Mouse (Mus musculus) heart, embryonic 16.5 days (tissue): Measurements from ENCODE around the gene Prkci. TPM values are rescaled to one million over a fixed set of nuclear protein-coding genes. Genes with fewer than 3 reads are reported as not detected.

Experiments
- ATAC-seq: fragments of 200-750 bp; cut with Nextera tagmentation; replicated peaks from 2 replicates; pipeline ENCODE4 v1.8.0; 2017; ENCODE audit warnings: moderate number of reproducible peaks; ENCODE audit not compliant: insufficient read depth, low FRiP score; ENCODE audit errors: extremely low read depth
- H3K27ac ChIP-seq: fragments of 300-500 bp; sonication (generic); 2 replicates; pipeline ENCODE4 v1.5.1; 2014; ENCODE audit warnings: mild to moderate bottlenecking, low read length, control low read depth, moderate library complexity
- H3K27me3 ChIP-seq: fragments of 300-500 bp; sonication (generic); 2 replicates; pipeline ENCODE4 v1.6.1; 2014; ENCODE audit warnings: low read length, mixed read lengths; ENCODE audit not compliant: control insufficient read depth, insufficient read depth
- H3K36me3 ChIP-seq: fragments of 300-500 bp; sonication (generic); 2 replicates; pipeline ENCODE4 v1.6.1; 2014; ENCODE audit not compliant: control insufficient read depth, insufficient read depth
- H3K4me1 ChIP-seq: fragments of 300-500 bp; sonication (generic); 2 replicates; pipeline ENCODE4 v1.6.1; 2014; ENCODE audit warnings: low read length, mixed read lengths; ENCODE audit not compliant: control insufficient read depth, insufficient read depth
- H3K4me2 ChIP-seq: fragments of 300-500 bp; sonication (generic); 2 replicates; pipeline ENCODE4 v1.6.1; 2014; ENCODE audit warnings: low read depth, mild to moderate bottlenecking, control low read depth, low read length
- H3K4me3 ChIP-seq: fragments of 300-500 bp; sonication (generic); 2 replicates; pipeline ENCODE4 v1.5.1; 2014; ENCODE audit warnings: mild to moderate bottlenecking, control low read depth, low read length
- H3K9ac ChIP-seq: fragments of 300-500 bp; sonication (generic); 2 replicates; pipeline ENCODE4 v1.6.1; 2014; ENCODE audit warnings: low read length, control low read depth
- H3K9me3 ChIP-seq: fragments of 300-500 bp; sonication (generic); replicated peaks from 2 replicates; pipeline ENCODE4 v1.6.1; 2016; ENCODE audit warnings: low read length; ENCODE audit not compliant: control insufficient read depth
- WGBS: fragments of 180-500 bp; shearing (Covaris S2); extraction: QIAGEN DNeasy Blood & Tissue Kit; methylation state at CpG from one replicate; pipeline ENCODE4 v1.1.7; 2014; 5-methylcytosine and 5-hydroxymethylcytosine counted together
- polyA plus RNA-seq: library from polyadenylated mRNA; unstranded; fragments of >200 nt; fragmentation: Nextera tagmentation; extraction: Ambion mirVana; gene quantifications from 2 replicates; pipeline ENCODE4 v1.2.1, GENCODE M21; 2015

Prkci gene
- polyA plus RNA-seq, 1 experiment from 2014 or later: 16.9 TPM

- H3K27ac ChIP-seq: peak overlapping the region; percentile 99
- H3K36me3 ChIP-seq: no peaks in the 10 kb centered on the region; the same call in 1 of the 2 replicates
- H3K4me1 ChIP-seq: peaks cover 23% of the 10 kb centered on the region
- no peaks in the 10 kb centered on the region for H3K27me3 ChIP-seq
- H3K9ac ChIP-seq: peak overlapping the region; percentile 90
- H3K4me3 ChIP-seq: peak overlapping the region; percentile 81
- under 1% methylated on average over 33 of the region's 33 CpGs for WGBS
- H3K4me2 ChIP-seq: peak overlapping the region; percentile 91
- H3K9me3 ChIP-seq: no peaks in the 10 kb centered on the region
- ATAC-seq: peak; percentile 8; the same call in 1 of the 2 replicates
Observed at GRCm38 (mm10) chr3:31095491-31096154, 100.1 kb downstream of the Prkci start.

- Histone ChIP-seq H3K4me1 (peaks cover 23% of the 10 kb centered on the region), H3K4me3 (peak overlapping the region; percentile 81), H3K9me3 (no peaks in the 10 kb centered on the region), H3K36me3 (no peaks in the 10 kb centered on the region; the same call in 1 of the 2 replicates), H3K4me2 (peak overlapping the region; percentile 91), H3K9ac (peak overlapping the region; percentile 90), H3K27ac (peak overlapping the region; percentile 99), H3K27me3 (no peaks in the 10 kb centered on the region)
- ATAC-seq: no peak
- 45% methylated on average over 10 of the region's 10 CpGs for WGBS
Observed at GRCm38 (mm10) chr3:31096155-31097101, 100.9 kb downstream of the Prkci start.

GRCm38 (mm10) chr3:31097102-31097720 lies 101.7 kb downstream of the Prkci start:
- no peaks in the 10 kb centered on the region for H3K27me3 ChIP-seq
- WGBS: 74% methylated on average over 13 of the region's 13 CpGs
- no peak overlapping the region for H3K9ac ChIP-seq
- H3K27ac ChIP-seq: no peak overlapping the region
- peak overlapping the region; percentile 38 for H3K4me2 ChIP-seq
- H3K9me3 ChIP-seq: no peaks in the 10 kb centered on the region
- H3K4me1 ChIP-seq: peaks cover 23% of the 10 kb centered on the region
- H3K36me3 ChIP-seq: no peaks in the 10 kb centered on the region; the same call in 1 of the 2 replicates
- no peak overlapping the region for H3K4me3 ChIP-seq
- no peak for ATAC-seq

- Histone ChIP-seq H3K4me1 (peaks cover 22% of the 10 kb centered on the region), H3K9ac (no peak overlapping the region), H3K36me3 (no peaks in the 10 kb centered on the region; the same call in 1 of the 2 replicates), H3K9me3 (no peaks in the 10 kb centered on the region), H3K4me2 (peak overlapping the region; percentile 38), H3K27me3 (no peaks in the 10 kb centered on the region), H3K27ac (no peak overlapping the region), H3K4me3 (peak overlapping the region; percentile 4)
- WGBS: 55% methylated on average over 11 of the region's 11 CpGs
- no peak for ATAC-seq
Observed at GRCm38 (mm10) chr3:31097976-31098375, 102.4 kb downstream of the Prkci start.

- Histone ChIP-seq H3K4me3 (no peak overlapping the region), H3K9me3 (no peaks in the 10 kb centered on the region), H3K4me2 (peak overlapping the region; percentile 20; the same call in 1 of the 2 replicates), H3K27me3 (no peaks in the 10 kb centered on the region), H3K9ac (no peak overlapping the region), H3K36me3 (no peaks in the 10 kb centered on the region; the same call in 1 of the 2 replicates), H3K4me1 (peaks cover 21% of the 10 kb centered on the region), H3K27ac (no peak overlapping the region)
- 96% methylated on average over 1 of the region's 1 CpGs for WGBS
- no peak for ATAC-seq
Observed at GRCm38 (mm10) chr3:31098556-31098955, 103.0 kb downstream of the Prkci start.

- Histone ChIP-seq H3K27ac (no peak overlapping the region), H3K4me1 (peaks cover 21% of the 10 kb centered on the region), H3K27me3 (no peaks in the 10 kb centered on the region), H3K4me2 (peak overlapping the region; percentile 38), H3K4me3 (no peak overlapping the region), H3K9me3 (no peaks in the 10 kb centered on the region), H3K9ac (no peak overlapping the region), H3K36me3 (no peaks in the 10 kb centered on the region; the same call in 1 of the 2 replicates)
- 78% methylated on average over 5 of the region's 5 CpGs for WGBS
- ATAC-seq: no peak
Observed at GRCm38 (mm10) chr3:31100026-31100425, 104.5 kb downstream of the Prkci start.

GRCm38 (mm10) chr3:31100802-31101201 lies 105.3 kb downstream of the Prkci start:
- Histone ChIP-seq H3K4me3 (no peak overlapping the region), H3K27ac (no peak overlapping the region), H3K27me3 (no peaks in the 10 kb centered on the region), H3K9ac (no peak overlapping the region), H3K4me2 (no peak overlapping the region), H3K9me3 (no peaks in the 10 kb centered on the region), H3K4me1 (peaks cover 24% of the 10 kb centered on the region), H3K36me3 (no peaks in the 10 kb centered on the region; the same call in 1 of the 2 replicates)
- WGBS: 89% methylated on average over 3 of the region's 3 CpGs
- ATAC-seq: no peak
